Mouse (Mus musculus) monocyte, adult 59 days (primary cell): Measurements from ENCODE around the gene Rnf31. TPM values are rescaled to one million over a fixed set of nuclear protein-coding genes. Genes with fewer than 3 reads are reported as not detected.

Experiments used
- total RNA-seq, 2 experiments: library from RNA; stranded (reverse); gene quantifications; one replicate each; pipeline ENCODE4 v1.2.4; 2023

Rnf31 gene
- total RNA-seq = 10 to 100 TPM; 72.7 to 87.7 TPM

DNA sequence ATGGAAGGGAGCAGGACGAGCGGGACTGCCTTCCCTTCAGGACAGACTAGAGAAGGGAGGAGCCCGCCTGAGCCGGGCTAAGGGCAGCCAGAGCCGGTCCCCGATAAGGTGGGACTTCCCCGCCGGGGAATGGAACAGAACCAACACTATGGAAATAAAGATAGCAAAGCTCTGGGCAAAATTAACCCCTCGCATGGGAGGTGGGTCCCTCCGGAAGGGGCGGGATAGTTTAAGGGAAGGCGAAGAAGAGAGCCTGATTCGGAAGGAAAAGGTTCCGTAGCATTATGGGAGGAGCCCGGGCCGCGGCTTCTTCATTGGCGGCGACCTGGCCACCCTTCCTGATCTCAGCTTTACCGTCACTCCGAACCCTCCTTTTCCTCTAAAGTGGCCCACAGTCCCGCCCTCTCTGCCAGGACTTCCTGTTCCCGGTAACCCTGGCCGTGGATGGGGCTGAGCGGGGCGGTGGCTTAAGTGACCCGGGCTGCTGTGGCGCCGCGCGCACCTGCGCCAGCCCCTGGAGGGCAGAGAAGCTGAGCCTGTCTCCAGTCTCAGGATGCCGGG lies at the start of gene Rnf31:
Gene Rnf31, plus strand, starts transcription at position 378 of the 561 bp plus-strand sequence.

DNA sequence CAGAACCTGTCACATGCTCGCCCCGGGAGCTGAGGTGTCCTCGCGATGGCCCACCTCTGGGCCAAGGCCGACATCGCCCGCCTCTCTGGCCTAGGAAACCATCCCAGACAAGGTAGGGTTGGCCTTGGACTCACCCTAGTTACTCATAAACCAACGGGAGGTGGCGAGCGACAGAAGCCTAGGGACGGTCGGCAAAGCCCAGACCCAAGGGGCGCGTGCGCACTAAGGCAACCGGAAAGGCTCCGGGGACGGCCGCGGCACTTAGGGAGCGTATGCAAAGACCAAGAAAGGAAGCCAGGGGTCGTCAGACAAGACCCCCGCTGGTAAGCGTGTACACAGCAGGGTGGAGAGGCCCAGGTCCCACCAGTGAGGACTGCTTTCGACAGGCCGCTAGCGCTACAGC lies 31.7 kb upstream of the Rnf31 start, which contains the start of gene Dcaf11:
Gene Dcaf11, plus strand, starts transcription at position 208 of the 403 bp plus-strand sequence.

DNA sequence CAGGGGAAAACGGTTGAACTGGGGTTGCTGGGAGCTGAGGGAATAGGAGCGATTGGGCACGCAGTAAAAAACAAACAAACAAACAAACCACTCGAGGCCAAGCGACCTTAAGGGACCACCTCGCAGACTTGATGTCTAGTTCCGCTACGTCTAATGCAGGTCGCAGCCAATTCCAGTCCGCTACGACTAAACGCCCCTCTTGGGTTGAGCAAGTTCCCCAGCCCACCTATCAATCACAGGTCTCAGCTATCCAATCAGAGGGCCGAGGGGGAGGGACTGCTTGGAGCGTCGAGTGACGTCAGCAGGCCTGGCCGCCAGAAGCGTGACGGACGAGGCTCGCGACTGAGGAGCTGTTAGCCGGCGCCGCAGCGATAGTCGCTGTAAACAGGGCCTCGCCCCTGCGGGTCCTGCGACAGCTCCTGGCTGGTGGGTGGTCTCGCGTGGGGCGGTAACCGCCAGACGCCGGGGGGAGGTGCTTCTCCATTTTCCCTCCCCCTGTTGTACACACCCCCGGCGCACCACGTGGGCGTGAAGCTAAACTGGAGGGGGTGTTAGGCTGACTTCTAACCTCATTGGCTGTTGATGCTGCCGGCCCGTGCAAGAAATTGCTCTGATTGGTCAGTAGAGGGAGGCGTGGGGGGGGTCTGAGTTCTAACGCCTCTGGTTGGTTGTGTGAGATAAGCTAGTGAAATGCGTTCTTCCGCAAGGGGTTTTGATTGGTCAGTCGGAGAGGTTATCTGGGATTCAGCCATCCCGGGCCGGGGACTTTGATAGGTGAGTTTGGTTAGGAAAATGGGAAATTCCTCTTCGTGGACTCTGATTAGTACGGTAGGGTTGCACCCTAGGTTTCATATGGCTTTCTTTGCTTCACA lies 31.1 kb upstream of the Rnf31 start, which contains the start of gene A730061H03Rik:
Gene A730061H03Rik, minus strand, starts transcription at position 205 of the 872 bp plus-strand sequence.

DNA sequence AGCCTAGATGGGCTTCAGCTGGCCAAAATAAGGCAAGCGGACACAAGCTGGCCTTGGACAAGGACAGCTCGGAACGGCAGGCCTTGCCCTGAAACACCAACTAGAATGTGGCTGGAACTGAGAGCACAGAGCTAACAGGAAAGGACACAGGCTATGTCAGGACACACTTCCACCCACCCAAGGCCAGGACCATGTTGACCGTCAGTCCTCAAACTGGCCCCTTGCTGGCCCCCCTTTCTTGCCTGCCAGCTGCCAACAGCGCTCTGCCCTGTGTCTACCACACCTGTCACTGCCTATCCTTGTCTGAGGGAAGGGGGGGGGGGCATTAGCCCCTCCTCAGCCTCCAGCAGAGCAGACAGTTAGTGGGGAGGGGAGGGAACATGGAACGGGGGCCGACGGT lies 16.2 kb upstream of the Rnf31 start, which contains the start of gene Fitm1:
Gene Fitm1, plus strand, starts transcription at position 316 of the 400 bp plus-strand sequence.

DNA sequence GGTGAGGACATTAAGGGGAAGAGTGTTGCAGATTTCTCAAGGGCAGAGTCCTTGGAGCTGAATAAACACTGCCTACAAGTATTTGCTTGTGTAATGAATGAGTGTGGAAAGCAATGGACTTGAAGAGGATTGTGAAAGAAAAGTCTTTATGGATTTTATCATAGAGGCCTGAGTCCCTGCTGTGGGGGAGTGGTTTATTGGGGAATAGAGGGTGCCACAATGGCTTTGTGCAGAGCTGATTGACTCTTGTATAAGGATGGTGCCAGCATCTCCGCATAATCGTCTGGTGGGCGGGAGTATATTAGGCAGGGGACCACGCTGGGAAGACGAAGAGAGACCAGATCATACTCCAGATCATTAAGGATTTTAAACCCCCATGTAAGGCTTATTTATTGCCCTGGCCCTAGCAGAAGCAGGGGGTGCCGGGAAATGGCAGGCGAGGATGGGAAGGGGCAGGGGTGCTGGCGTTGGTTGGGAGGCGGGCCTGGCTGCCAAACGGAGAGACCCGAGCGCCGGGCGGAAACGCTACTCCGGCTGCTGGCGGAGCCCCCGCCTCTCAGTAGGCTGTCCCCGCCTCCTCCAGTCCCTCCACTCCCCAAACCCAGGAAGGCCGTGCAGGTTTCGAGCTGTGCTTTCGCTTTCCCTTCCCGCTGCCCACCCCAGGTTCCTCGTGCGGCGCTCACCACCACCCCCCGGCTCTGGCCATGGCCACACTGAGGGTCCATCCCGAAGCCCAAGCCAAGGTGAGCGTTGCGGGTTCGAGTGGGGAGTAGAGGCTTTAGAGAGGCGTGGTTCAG lies 13.4 kb upstream of the Rnf31 start, which contains the start of gene Psme1:
Gene Psme1, plus strand, starts transcription at position 253 of the 797 bp plus-strand sequence.

DNA sequence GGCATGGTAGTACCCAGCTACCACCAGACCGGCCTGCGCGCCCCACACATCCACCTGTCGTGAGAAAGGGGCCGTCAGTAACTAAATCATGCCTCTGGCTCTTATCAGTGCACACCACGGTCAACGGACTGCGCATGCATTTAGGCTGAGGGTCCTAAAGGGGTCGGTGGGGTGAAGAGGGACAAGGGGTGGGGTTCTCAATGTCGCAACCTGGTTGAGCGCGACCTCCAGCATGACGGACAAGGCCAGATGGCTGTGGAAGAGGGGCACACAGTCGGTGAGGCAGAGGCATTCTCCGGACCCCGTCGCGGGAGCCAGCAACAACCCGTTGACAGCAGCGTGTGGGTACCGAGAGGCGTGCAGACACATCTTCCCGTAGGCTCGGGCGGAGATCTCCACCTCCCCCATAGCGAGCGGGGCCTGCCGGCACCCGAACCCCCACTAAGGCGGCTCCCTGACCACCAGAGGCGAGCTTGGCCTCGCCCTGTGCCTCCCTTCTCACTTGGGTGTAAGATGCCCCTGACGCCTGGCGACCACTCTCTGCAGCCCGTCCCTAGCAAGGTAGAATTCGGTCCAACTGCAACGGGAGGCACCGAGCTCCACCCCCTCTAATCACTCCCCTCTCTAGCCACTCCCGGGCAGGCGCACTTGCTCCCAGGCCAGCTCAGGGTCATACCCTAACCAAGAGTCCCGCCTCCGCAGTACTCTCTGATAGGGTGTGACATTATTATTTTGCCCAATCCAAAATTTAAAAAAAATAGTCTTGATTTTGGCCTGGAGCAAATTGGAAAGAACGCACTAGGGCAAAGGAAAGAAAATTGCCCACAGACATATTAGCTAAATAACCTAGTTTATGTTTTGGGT lies 6.6 kb upstream of the Rnf31 start, which contains the start of gene Emc9:
Gene Emc9, minus strand, starts transcription at position 601 of the 864 bp plus-strand sequence.

DNA sequence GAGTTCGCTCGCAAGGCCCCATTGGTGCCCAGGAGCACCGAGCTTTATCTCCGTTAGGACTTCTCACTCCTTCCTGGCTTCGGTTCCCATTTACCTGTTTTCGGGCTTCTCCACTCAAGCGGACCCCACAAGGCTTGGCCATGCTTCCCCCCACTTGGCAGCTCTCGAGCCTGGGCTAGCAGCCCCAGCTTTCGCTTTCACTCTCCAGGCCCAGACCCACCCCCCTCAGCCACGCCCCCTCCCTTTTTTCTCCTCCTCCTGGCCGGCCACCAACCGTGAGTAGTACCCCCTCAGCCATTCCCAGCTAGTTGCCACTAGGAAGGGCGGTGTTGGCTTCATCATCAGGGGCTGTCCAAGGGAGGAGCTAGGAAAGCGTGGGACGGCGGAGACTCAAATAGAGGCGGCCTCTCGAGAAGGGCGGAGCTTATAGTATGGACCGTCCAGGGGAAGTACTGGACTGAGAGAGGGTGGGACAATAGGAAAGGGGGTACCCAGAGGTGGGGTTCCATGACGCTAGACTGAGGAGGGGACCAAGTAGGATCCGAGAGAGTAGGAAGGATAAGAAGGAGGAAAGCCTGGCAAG lies 669 bp upstream of the Rnf31 start, which contains the start of gene Psme2:
Gene Psme2, minus strand, starts transcription at position 366 of the 583 bp plus-strand sequence.

DNA sequence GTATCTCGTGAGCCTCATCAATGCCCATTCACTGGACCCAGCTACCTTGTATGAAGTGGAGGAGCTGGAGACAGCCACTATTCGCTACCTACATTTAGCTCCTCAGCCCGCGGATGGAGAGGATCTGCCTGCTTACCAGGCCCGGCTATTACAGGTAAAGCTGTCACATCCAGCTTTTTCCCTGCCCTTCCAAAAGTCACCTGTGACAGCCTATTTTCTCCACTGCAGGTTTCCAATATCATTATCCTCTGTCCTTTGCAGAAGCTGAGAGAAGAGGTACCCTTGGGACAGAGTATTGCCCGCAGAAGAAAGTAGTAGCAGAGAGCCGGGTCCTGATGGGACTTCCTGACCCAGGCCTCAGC lies 11.7 kb downstream of the Rnf31 start, which contains the start of gene Irf9:
Gene Irf9, plus strand, starts transcription at position 301 of the 362 bp plus-strand sequence.

DNA sequence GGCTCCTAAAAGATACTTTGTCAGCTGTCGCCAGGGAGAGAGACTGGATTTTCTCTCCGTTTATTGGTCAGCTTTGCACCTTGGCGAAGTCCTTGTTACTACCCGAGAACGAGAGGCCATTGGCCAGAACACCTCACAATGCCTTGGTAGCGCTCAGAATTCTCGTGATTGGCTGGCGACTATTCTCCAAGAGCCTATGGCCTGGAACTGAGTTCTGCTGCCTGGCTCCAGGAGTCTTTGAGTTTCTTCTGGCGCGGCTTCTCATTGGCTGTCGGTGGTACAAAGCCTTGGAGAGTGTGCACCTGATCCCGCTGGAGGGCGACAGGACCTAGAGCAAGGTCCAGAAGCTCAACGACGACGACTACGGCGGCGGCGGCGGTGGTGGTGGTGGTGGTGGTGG lies 26.3 kb downstream of the Rnf31 start, which contains the start of gene Rec8:
Gene Rec8, plus strand, starts transcription at position 216 of the 400 bp plus-strand sequence.

DNA sequence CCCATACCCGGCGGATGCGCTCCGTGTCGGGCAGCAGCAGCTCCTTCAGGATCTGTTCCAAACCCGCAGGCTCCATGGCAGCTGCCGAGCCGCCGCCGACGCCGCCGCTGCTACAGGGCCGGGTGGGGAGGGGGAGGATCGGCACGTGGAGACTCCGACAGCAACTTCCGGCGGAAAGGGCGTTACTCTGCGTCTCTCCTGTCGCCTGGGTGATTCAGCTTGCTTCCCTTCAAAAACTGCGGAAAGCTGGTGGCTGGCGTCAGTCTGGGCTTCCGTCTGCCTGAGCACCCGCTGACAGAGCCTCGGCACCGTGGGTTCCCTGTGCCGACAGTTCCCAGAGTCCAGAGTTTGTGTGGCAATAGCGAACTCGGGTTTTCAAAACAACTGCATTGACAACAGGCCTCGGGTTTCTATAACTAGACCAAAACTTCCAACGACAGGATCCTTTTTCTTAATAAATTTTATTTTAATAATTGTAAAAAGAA lies 44.1 kb downstream of the Rnf31 start, which contains the start of gene Ipo4:
Gene Ipo4, minus strand, starts transcription at position 435 of the 485 bp plus-strand sequence.

DNA sequence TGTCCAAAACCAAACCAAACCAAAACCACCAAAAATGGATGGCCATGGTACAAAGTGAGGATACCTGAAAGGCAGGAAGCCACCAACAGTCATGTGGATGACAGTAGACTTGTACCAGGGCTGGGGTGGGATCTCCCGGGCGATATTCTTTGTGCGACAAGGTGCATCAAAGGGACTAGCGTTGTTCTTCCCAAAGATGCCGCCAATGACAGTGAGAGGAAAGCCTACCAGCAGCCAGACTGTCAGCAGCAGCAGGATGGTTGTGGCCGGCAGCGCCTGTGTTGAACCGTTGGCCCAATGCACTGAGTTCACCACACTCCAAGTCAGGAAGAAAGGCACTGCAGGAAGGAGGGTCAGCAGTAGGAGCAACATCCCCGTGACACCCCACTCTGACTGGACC lies 46.3 kb downstream of the Rnf31 start, which contains the start of gene Gm49378:
Gene Gm49378, minus strand, starts transcription at position 101 of the 400 bp plus-strand sequence.

DNA sequence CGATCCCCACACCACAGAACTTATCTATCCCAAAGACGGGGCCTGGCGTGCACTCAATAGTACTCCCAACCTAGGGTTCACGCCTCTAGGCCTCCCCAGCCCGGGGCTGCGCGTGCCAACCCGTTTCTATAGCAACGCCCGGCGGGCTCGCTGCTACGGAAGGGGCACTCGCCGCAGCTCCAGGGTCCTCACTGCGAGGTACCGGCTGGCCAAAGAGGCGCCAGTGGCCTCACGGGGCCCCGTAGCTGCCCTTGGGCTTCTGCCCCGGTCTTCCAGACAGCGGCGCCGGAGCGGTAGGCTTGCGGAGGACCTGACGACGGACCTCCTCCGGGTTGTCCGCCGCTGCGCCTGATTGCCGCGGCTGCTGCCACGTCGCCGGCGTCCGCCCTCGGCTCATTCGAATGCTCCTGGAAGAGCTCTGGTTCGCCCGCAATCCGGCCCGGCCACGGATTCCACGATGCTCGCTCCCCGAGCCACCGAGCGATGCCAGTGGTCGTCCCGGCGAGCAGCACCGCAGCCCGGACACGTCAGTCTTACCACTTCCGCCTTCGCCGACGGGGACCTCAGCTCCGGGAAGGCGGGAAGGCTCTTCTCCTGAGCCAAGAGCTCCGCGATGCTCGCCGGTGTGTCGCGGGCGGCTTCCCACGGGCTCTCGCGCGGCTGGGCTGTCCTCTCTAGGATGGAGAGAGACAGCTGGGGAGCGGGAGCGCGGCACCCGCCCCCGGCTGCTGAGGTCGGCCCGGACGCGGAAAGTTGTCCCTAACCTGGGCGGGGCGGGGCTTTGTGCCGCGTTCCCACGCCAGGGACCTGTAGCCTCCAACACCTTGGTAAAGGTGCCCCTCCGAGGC lies 51.8 kb downstream of the Rnf31 start, which contains the start of gene Tm9sf1:
Gene Tm9sf1, minus strand, starts transcription at position 747 of the 848 bp plus-strand sequence.

DNA sequence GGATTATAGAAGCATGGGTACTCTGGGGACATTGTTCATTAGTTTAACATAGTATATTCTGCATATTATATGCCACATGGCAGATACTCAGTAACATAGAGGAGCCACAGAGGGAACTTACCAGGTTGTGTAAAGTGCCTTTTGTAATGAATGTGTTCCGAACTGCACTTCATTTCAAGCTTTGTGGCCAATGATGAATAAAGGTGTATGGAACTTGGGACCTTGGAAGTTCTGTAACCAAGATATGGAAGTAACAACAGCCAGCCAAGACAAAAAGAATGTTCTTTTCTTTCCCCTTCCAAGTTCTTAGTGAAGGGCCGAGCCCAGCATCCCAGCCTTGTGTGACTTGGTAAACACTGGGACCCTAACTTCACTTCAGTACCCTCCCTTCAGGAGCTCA lies 58.4 kb downstream of the Rnf31 start, which contains the start of gene Tssk4:
Gene Tssk4, plus strand, starts transcription at position 301 of the 400 bp plus-strand sequence.

Other genes with a start within 250 kb of the Rnf31 start
- 10 to 100 TPM; 31.1 to 38.8 TPM for gene Dhrs4, start 113.0 kb upstream of the Rnf31 start, total RNA-seq
- gene Carmil3, start 101.1 kb upstream of the Rnf31 start, total RNA-seq = under 1 TPM; 0.26 to 0.58 TPM
- gene Cpne6, start 81.3 kb upstream of the Rnf31 start, total RNA-seq = not detected
- gene Nrl, start 66.7 kb upstream of the Rnf31 start, total RNA-seq = not detected
- gene Pck2, start 51.4 kb upstream of the Rnf31 start, total RNA-seq = 10 to 100 TPM; 25.6 to 25.8 TPM
- 10 to 100 TPM; 69.5 to 86.4 TPM for gene Dcaf11, start 31.7 kb upstream of the Rnf31 start, total RNA-seq
- gene A730061H03Rik, start 31.3 kb upstream of the Rnf31 start, total RNA-seq = 1 to 10 TPM; 5.8 to 7.1 TPM
- not detected for gene Fitm1, start 16.1 kb upstream of the Rnf31 start, total RNA-seq
- 100 to 1,000 TPM; 242 to 257 TPM for gene Psme1, start 13.6 kb upstream of the Rnf31 start, total RNA-seq
- 10 to 100 TPM in 1 of 2 experiments, 1 to 10 TPM in 1; 7.3 to 11.2 TPM for gene Emc9, start 6.4 kb upstream of the Rnf31 start, total RNA-seq
- 100 to 1,000 TPM; 340 to 355 TPM for gene Psme2, start 595 bp upstream of the Rnf31 start, total RNA-seq
- 100 to 1,000 TPM; 103 to 113 TPM for gene Irf9, start 11.9 kb downstream of the Rnf31 start, total RNA-seq
- not detected for gene Rec8, start 26.3 kb downstream of the Rnf31 start, total RNA-seq
- gene Ipo4, start 44.2 kb downstream of the Rnf31 start, total RNA-seq = 10 to 100 TPM; 27.8 to 33.7 TPM
- gene Gm49378, start 46.2 kb downstream of the Rnf31 start, total RNA-seq = 1 to 10 TPM; 2.0 to 3.1 TPM
- gene Tm9sf1, start 52.1 kb downstream of the Rnf31 start, total RNA-seq = 10 to 100 TPM; 43.7 to 44.6 TPM
- 1 to 10 TPM; 2.0 to 2.1 TPM for gene Tssk4, start 58.5 kb downstream of the Rnf31 start, total RNA-seq
- 10 to 100 TPM; 32.1 to 40.0 TPM for gene Mdp1, start 68.8 kb downstream of the Rnf31 start, total RNA-seq
- 10 to 100 TPM; 26.1 to 29.0 TPM for gene Gmpr2, start 80.2 kb downstream of the Rnf31 start, total RNA-seq
- gene Nedd8, start 80.4 kb downstream of the Rnf31 start, total RNA-seq = 100 to 1,000 TPM; 227 to 260 TPM
- 10 to 100 TPM; 64.2 to 64.6 TPM for gene Tinf2, start 90.1 kb downstream of the Rnf31 start, total RNA-seq
- 10 to 100 TPM; 12.0 to 21.3 TPM for gene Tgm1, start 122.2 kb downstream of the Rnf31 start, total RNA-seq
- gene Rabggta, start 130.6 kb downstream of the Rnf31 start, total RNA-seq = 10 to 100 TPM; 45.5 to 46.2 TPM
- 10 to 100 TPM; 61.5 to 82.7 TPM for gene Dhrs1, start 154.0 kb downstream of the Rnf31 start, total RNA-seq
- 10 to 100 TPM; 19.2 to 28.9 TPM for gene Nop9, start 154.0 kb downstream of the Rnf31 start, total RNA-seq
- under 1 TPM in 1 of 2 experiments, not detected in 1; 0.42 TPM for gene Cideb, start 166.8 kb downstream of the Rnf31 start, total RNA-seq
- under 1 TPM; 0.46 to 0.63 TPM for gene Ltb4r2, start 169.7 kb downstream of the Rnf31 start, total RNA-seq
- 10 to 100 TPM; 57.1 to 61.8 TPM for gene Ltb4r1, start 174.3 kb downstream of the Rnf31 start, total RNA-seq
- gene Adcy4, start 192.4 kb downstream of the Rnf31 start, total RNA-seq = 1 to 10 TPM; 5.0 to 7.3 TPM
- gene Ripk3, start 197.2 kb downstream of the Rnf31 start, total RNA-seq = 100 to 1,000 TPM; 113 to 122 TPM
- not detected for gene Nfatc4, start 231.4 kb downstream of the Rnf31 start, total RNA-seq